Mouse (Mus musculus) Patski (cell line): ENCODE results near the gene Ddx51. TPM values are rescaled to one million over a fixed set of nuclear protein-coding genes. Genes with fewer than 3 reads are reported as not detected.

Source experiments
- ATAC-seq: fragments of 100-300 bp; one replicate; pipeline ENCODE4 v1.8.0; 2021
- CTCF ChIA-PET: fragments of 350-600 bp; sonication (Branson Sonifier 250); formaldehyde crosslinking; loops from one replicate; lab custom pipeline; 2022; ENCODE audit warnings: inconsistent platforms; lab: Charles Lee
- POLR2A ChIA-PET: fragments of 350-600 bp; sonication (Branson Sonifier 250); formaldehyde crosslinking; loops from one replicate; lab custom pipeline; 2022; ENCODE audit warnings: antibody characterized with exemption, inconsistent platforms; lab: Charles Lee
- DNase-seq: peaks from one replicate; pipeline ENCODE4 v3.0.0-alpha.2; 2011; ENCODE audit warnings: low read depth, low spot score
- H3K27me3 ChIP-seq: fragments of 371-371 bp; one replicate; pipeline ENCODE4 v1.5.1; 2021
- CTCF ChIP-seq: fragments of 100-300 bp; IDR thresholded peaks from one replicate; pipeline ENCODE4 v1.5.1; 2021
- in situ Hi-C: fragments of 300-500 bp; cut with MboI; formaldehyde crosslinking; loops from 3 replicates; pipeline ENCODE4 v1.11.1; 2018; ENCODE audit warnings: low pct_unique_long_range_greater_than_20kb, mixed read lengths
- polyA plus RNA-seq: library from polyadenylated mRNA; unstranded; gene quantifications from one replicate; pipeline ENCODE4 v1.2.3, GENCODE M21; 2021

Ddx51 gene
- polyA plus RNA-seq: 29.3 TPM

DNA sequence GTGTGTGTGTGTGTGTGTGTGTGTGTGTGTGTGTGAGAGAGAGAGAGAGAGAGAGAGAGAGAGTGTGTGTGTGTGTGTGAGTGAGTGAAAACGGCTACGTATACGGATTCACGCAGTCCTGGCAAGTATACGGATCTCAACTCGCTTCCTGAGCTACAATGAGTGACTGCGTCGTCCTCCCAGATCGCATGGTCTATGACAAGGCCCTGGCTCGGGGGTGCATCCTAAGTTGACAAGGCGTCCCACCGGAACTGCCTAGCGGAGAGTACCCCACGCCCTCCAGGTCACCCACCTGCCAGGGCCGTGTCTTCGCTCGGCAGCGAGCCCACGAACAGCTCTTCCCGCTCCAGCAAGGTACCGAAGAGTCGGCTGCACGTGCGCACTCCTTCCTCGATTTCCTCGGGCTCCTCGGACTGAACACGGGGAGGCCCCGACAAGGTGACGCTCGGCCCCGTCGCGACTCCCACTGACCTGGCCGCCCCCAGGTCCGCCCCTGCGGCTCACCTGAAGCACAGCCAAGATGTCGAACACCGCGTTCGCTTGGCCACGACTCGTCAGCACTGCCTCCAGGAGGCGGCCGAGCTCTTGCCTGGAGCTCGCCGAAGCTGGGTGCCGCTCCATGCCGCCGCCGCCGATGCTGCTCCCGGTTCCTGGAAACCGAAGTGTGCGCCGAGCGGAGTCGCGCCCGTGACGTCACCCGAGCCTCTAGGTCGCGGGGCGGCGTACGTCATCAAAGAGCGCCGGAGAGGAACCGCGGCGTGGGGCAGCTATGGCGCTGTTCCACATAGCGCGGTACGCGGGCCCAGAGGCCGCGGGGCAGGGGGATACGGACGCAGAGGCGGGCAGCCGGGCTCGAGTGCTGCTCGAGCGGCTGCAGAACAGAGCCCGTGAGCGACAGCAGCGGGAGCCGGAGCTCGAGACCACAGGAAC lies at the start of gene Ddx51, which contains the start of gene Noc4l:
Ddx51 (plus strand) TSS at position 733 of the 930 bp plus-strand sequence.
Noc4l (minus strand) TSS at position 699 of the 930 bp plus-strand sequence.
- DNase-seq: peak; percentile 65
- in situ Hi-C loops: no loop called here
- ChIA-PET POLR2A (interaction anchor here (0.7 to 1.8 kb wide), 4 partner anchors 18 to 155 kb away, joined by 3 to 4 read pairs (median 3); partner anchors contain the start of gene Ep400), CTCF (interaction anchor here (0.7 to 3.0 kb wide), 2 partner anchors 14 to 18 kb away, joined by 3 to 11 read pairs; no protein-coding TSS in a partner anchor)
- TF ChIP-seq CTCF: no peak
- no peaks in the 10 kb centered on the region for H3K27me3 ChIP-seq
- peak; percentile 70 for ATAC-seq

DNA sequence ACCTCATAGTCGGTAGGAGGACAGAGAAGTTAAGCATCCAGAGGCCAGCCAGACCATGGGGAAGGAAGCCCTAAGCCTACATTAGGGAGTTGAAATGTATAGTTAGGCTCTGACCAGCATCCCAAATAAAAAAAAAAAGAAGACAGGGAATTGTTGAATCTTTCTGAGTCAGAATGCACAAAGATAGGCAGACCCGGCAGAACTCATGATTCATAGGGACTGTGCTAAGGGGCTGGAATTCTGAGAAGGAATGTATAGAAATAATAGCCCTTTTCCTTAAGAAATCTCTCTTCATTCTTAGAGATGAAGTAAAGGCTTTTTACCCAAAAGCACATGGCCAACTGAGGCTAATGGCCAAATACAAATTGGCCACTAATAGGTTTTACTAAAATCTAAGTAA lies 48.9 kb upstream of the Ddx51 start:
- peaks cover 7% of the 10 kb centered on the region for H3K27me3 ChIP-seq
- ATAC-seq: no peak
- DNase-seq: no peak
- ChIA-PET CTCF (interaction anchor here (1.1 kb wide), 1 partner anchor 31 kb away, joined by 3 read pairs; no protein-coding TSS in a partner anchor), POLR2A (no interaction called here)
- in situ Hi-C loops: no loop called here
- TF ChIP-seq CTCF: no peak

DNA sequence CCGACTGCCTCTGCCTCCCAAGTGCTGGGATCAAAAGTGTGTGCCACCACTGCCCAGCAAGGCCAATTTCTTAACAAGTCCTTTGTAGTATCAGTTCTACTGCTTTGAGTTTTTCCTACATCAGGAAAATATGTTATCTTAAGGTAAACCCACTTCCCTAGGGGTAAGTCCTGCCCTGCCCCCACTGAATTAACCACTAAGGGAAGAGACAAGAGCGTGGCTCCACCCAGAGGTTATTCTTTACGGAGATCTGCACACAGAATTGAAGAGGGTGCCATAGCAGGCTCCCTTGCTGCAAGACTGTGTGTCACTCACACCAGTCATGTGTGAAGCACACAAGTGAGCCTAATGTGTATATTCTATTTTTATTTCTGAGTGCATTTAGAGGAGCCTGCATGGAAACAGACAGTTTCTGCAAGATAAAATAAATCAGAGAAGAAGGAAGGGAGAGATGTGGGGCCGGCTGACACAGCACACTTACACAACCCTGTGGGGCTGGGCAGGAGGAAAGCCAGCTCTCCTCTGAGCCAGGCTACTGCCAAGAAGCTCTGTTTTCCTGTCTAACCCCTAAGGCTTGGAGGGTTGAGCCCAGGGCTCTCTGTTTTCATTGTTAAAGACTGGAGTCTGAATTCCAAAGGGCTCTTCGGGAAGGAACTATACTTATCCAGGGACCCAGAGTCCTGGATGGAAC lies 47.6 kb upstream of the Ddx51 start:
- DNase-seq (no peak), ATAC-seq (no peak)
- H3K27me3 ChIP-seq: peaks cover 7% of the 10 kb centered on the region
- in situ Hi-C loops: no loop called here
- TF ChIP-seq CTCF: no peak
- ChIA-PET CTCF (no interaction called here), POLR2A (no interaction called here)

DNA sequence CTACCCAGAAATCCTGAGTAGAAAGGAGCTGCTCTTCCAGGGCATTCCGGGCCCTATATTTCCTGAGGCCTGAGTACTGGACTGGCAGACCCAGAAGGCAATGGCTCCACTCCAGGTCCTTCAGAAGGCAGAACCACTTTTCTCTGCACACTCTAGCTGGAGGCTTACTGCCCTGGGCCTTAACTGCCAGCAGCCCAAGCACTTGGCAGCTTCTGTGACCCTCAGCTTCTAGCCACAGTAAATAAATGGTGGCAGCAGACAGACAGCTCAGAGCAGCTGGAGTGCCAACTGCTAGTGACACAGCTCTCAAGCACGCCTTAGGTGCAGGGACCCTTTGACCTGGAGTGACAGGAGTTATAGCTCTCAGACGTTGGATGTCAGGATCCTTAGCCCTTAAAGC lies 45.5 kb upstream of the Ddx51 start:
- ChIA-PET CTCF (no interaction called here), POLR2A (interaction anchor here (1.1 kb wide), 1 partner anchor 67 kb away, joined by 3 read pairs; no protein-coding TSS in a partner anchor)
- ATAC-seq: no peak

DNA sequence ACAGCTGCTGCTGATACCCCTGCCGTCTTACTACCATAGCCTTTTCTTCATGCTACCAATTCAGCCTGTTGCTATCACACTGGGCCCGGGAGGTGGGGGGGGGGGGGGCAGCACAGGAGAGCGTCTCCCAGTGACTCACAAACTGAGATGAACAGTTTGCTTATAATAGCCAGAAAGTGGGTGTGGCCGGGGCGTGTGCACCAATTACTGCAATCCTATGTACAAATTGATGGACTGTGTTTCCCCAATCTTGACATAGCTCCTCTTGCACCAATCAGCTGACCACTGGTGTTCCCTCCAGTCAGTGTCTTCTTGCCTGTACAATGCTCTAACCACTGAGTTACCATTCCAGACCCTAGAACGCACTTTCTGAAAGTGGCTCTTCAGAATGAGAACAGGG lies 44.9 kb upstream of the Ddx51 start:
- DNase-seq (no peak), ATAC-seq (no peak)
- ChIA-PET CTCF (interaction anchor here (1.2 kb wide), 1 partner anchor 16 kb away, joined by 3 read pairs; no protein-coding TSS in a partner anchor), POLR2A (interaction anchor here (1.1 kb wide), 1 partner anchor 68 kb away, joined by 3 read pairs; no protein-coding TSS in a partner anchor)
- in situ Hi-C loops: no loop called here
- peaks cover 4% of the 10 kb centered on the region for H3K27me3 ChIP-seq
- no peak for TF ChIP-seq CTCF

More for the DNA sequence above, 45.5 kb upstream of the Ddx51 start:
- in situ Hi-C loops: no loop called here
- DNase-seq: no peak
- TF ChIP-seq CTCF: no peak
- H3K27me3 ChIP-seq: peaks cover 4% of the 10 kb centered on the region

DNA sequence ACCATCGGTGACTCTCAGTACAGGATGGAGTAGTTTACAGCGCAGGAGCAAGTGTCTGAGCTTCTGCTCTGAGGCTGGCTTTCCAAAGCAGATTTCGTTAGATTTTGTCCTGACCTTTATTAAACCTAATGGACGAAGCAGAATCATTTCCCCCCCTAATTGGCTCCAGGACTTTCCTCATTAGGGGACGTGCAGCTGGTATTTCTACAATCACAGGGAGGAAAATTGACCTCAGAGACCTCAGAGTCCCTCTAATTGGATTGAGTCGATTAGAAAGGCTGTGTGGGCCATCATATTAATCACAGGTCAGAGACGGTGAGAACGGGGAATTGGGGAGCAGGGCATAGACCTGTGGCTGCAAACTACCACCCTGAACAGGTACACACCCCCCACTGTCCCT lies 44.3 kb upstream of the Ddx51 start:
- peaks cover 4% of the 10 kb centered on the region for H3K27me3 ChIP-seq
- ATAC-seq (no peak), DNase-seq (no peak)
- in situ Hi-C loops: no loop called here
- ChIA-PET CTCF (interaction anchor here (1.2 kb wide), 1 partner anchor 16 kb away, joined by 3 read pairs; no protein-coding TSS in a partner anchor), POLR2A (interaction anchor here (1.1 kb wide), 1 partner anchor 98 kb away, joined by 3 read pairs; no protein-coding TSS in a partner anchor)
- TF ChIP-seq CTCF: no peak

DNA sequence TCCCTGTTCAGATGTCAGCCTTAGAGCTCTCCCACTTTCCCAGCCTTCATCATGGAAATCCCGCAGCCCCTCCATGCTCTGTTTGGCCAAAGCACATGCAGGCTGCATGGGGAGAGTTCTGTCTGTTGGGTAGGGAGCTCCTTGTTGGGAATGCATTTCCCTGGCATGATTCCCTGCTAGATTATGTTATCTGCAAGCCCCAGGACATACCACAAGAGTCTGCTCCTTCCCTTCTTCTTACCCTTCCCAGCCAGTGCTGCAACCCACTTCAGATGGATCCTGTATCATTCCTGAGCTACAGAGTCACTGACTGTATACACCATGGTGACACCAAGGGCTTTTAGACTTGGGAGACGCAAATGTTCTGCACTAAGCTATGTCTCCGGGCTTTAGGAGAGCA lies 43.8 kb upstream of the Ddx51 start:
- no peak for TF ChIP-seq CTCF
- ChIA-PET POLR2A (interaction anchor here (1.1 kb wide), 1 partner anchor 98 kb away, joined by 3 read pairs; no protein-coding TSS in a partner anchor), CTCF (interaction anchor here (1.2 to 1.3 kb wide), 2 partner anchors 12 to 15 kb away, joined by 3 read pairs; no protein-coding TSS in a partner anchor)
- DNase-seq (no peak), ATAC-seq (no peak)
- peaks cover 3% of the 10 kb centered on the region for H3K27me3 ChIP-seq
- in situ Hi-C loops: no loop called here

DNA sequence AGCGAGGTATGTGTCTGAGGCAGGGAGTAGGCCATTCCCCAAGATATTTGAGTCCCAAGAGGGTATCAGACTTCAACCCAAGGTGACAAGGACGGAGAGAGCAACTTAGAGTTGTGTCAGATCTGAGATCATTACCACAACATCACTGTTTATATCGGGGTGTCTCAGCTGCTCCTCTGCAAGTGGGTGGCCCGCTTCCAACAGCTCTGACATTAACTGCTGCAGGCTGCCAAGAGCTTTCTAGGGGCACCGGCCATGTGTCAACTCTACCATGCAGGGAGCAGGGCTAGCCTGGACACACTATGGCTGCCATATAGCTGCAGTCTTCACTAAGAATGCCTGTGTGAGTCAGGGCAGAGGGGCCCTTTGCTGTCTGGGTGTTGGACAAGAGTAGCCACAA lies 43.4 kb upstream of the Ddx51 start:
- in situ Hi-C loops: no loop called here
- DNase-seq: no peak
- POLR2A ChIA-PET: interaction anchor here (1.1 kb wide), 1 partner anchor 99 kb away, joined by 3 read pairs; no protein-coding TSS in a partner anchor
- CTCF ChIA-PET: interaction anchor here (1.3 kb wide), 1 partner anchor 13 kb away, joined by 3 read pairs; no protein-coding TSS in a partner anchor
- no peak for TF ChIP-seq CTCF
- ATAC-seq: no peak
- no peaks in the 10 kb centered on the region for H3K27me3 ChIP-seq

DNA sequence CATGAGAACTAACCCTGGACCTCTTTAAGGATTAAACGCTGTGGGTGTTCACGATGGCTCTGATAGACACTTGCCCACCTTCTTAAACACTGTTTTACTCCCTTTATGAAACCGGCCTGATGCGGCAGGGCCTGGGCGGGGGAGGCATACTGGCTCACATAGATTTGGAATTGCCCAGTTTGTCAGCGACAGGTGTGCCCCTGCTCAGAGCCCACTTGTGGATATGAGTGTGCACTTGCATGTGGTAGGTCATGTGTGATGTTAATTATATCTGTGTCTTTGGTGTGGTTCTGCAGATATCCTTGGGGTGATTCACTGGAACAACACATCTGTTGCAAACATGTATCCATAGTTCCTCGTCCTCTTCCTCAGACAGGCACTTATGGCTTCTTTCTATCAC lies 42.8 kb upstream of the Ddx51 start:
- no peak for TF ChIP-seq CTCF
- no peak for ATAC-seq
- ChIA-PET CTCF (interaction anchor here (1.3 kb wide), 1 partner anchor 13 kb away, joined by 3 read pairs; no protein-coding TSS in a partner anchor), POLR2A (no interaction called here)
- no peak for DNase-seq
- H3K27me3 ChIP-seq: no peaks in the 10 kb centered on the region
- in situ Hi-C loops: no loop called here
